Mouse (Mus musculus) hindbrain, postnatal 0 days (tissue): ENCODE measurements at regions not wholly inside any gene's neighbourhood (a gene's known extent, or its start where the extent isn't known, plus 50 kb on each side); places are given as distances from the start of the nearest gene placed in this dataset.

Source experiments
- ATAC-seq: fragments of 200-750 bp; cut with Nextera tagmentation; 2 replicates; pipeline ENCODE4 v1.8.0; 2017; ENCODE audit warnings: mild to moderate bottlenecking, moderate TSS enrichment, moderate library complexity
- DNase-seq: peaks from one replicate; pipeline ENCODE4 v3.0.0-alpha.2; 2015; ENCODE audit warnings: low spot score
- H3K27ac ChIP-seq: fragments of 300-500 bp; sonication (generic); 2 replicates; pipeline ENCODE4 v1.5.1; 2014; ENCODE audit warnings: mild to moderate bottlenecking
- H3K27me3 ChIP-seq: fragments of 300-500 bp; sonication (generic); 2 replicates; pipeline ENCODE4 v1.6.1; 2014; ENCODE audit warnings: low read length, mixed read lengths; ENCODE audit not compliant: insufficient read depth
- H3K36me3 ChIP-seq: fragments of 300-500 bp; sonication (generic); 2 replicates; pipeline ENCODE4 v1.6.1; 2014; ENCODE audit warnings: low read length, mixed read lengths; ENCODE audit not compliant: insufficient read depth
- H3K4me1 ChIP-seq: fragments of 300-500 bp; sonication (generic); 2 replicates; pipeline ENCODE4 v1.6.1; 2014; ENCODE audit warnings: antibody characterized with exemption, low read length, mixed read lengths; ENCODE audit not compliant: insufficient read depth
- H3K4me2 ChIP-seq: fragments of 300-500 bp; sonication (generic); 2 replicates; pipeline ENCODE4 v1.6.1; 2014; ENCODE audit warnings: low read depth, mild to moderate bottlenecking, low read length, moderate library complexity, mixed read lengths
- H3K4me3 ChIP-seq: fragments of 300-500 bp; sonication (generic); 2 replicates; pipeline ENCODE4 v1.5.1; 2014; ENCODE audit warnings: low read length
- H3K9ac ChIP-seq: fragments of 300-500 bp; sonication (generic); replicated peaks from 2 replicates; pipeline ENCODE4 v1.6.1; 2014; ENCODE audit warnings: mild to moderate bottlenecking, low read length, moderate library complexity, mixed read lengths
- H3K9me3 ChIP-seq: fragments of 300-500 bp; sonication (generic); 2 replicates; pipeline ENCODE4 v1.6.1; 2016; ENCODE audit warnings: low read length, mixed read lengths
- CTCF ChIP-seq: IDR thresholded peaks from 2 replicates; pipeline ENCODE4 v1.5.1; 2016; ENCODE audit warnings: antibody characterized with exemption, control low read depth, low read depth
- WGBS: fragments of 180-500 bp; shearing (Covaris S2); extraction: QIAGEN DNeasy Blood & Tissue Kit; methylation state at CpG from one replicate; pipeline ENCODE4 v1.1.7; 2014; 5-methylcytosine and 5-hydroxymethylcytosine counted together

- Histone ChIP-seq H3K9me3 (no peaks in the 10 kb centered on the region), H3K4me3 (no peak overlapping the region), H3K9ac (no peak overlapping the region), H3K4me2 (no peak overlapping the region), H3K36me3 (no peaks in the 10 kb centered on the region), H3K4me1 (no peaks in the 10 kb centered on the region), H3K27me3 (no peaks in the 10 kb centered on the region), H3K27ac (no peak overlapping the region)
- TF ChIP-seq CTCF: no peak
- ATAC-seq (no peak), DNase-seq (no peak)
- WGBS: 45% methylated on average over 3 of the region's 3 CpGs
Measured at GRCm38 (mm10) chr1:121168651-121169050, 163.7 kb downstream of the Insig2 start.

DNA sequence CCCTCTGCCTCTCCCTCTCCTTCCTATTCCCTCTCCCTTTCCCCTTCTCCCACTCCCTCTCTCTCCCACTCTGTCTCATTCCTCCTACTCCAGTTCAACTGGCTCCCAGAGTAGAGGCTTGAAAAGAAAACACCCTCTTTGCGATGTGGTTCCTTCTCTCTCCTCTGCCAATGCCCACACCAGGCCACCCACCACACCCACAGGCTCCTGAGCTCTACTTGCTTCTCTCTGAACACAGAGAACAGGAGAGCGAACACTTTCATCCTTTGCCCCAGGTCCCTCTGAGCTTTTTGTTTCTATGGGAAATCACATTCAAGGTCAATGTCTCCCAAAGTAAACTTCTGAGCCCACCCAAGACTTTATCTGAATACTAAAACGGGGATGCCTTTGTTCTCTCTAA, 155.8 kb downstream of the Insig2 start:
- no peak overlapping the region for H3K27ac ChIP-seq
- no peak for ATAC-seq
- H3K36me3 ChIP-seq: no peaks in the 10 kb centered on the region
- no peaks in the 10 kb centered on the region for H3K4me1 ChIP-seq
- WGBS: 14% methylated on average over 3 of the region's 3 CpGs
- no peak overlapping the region for H3K4me2 ChIP-seq
- no peak for DNase-seq
- peaks cover 19% of the 10 kb centered on the region; the same call in 1 of the 2 replicates for H3K27me3 ChIP-seq
- H3K9ac ChIP-seq: no peak overlapping the region
- H3K4me3 ChIP-seq: no peak overlapping the region
- no peaks in the 10 kb centered on the region for H3K9me3 ChIP-seq
- no peak for TF ChIP-seq CTCF

- Histone ChIP-seq H3K9me3 (no peaks in the 10 kb centered on the region), H3K4me3 (peak overlapping the region; percentile 20), H3K4me1 (no peaks in the 10 kb centered on the region), H3K27ac (peak overlapping the region; percentile 56; the same call in 1 of the 2 replicates), H3K4me2 (peak overlapping the region; percentile 40), H3K27me3 (peaks cover 19% of the 10 kb centered on the region; the same call in 1 of the 2 replicates), H3K36me3 (no peaks in the 10 kb centered on the region), H3K9ac (no peak overlapping the region)
- WGBS: 7% methylated on average over 22 of the region's 22 CpGs
- TF ChIP-seq CTCF: no peak
- peak; percentile 27 for DNase-seq
- ATAC-seq: peak; percentile 69
Measured at GRCm38 (mm10) chr1:121177136-121177907, 155.1 kb downstream of the Insig2 start.

DNA sequence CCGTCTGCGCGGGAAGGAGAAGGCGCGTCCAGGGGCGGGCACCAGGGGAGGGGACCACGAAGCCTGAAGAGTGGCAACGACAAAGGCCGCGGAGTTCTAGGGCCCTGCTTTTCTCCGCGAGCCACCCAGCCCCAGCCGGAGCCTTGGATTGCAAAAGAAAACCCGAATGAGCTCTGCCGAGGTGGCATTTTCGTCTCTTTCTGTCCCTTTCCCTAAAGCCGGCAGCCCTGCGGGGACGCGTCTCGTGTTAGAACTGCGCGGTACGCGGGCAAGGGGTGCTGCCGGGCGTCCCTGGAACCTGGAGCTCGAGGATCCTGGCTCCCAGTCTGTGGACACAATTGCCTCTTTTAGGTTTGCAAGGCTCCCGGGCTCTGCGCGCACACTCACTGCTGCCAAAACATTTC, 154.5 kb downstream of the Insig2 start:
- DNase-seq (peak; percentile 33), ATAC-seq (peak; percentile 41; the same call in 1 of the 2 replicates)
- peak overlapping the region; percentile 56; the same call in 1 of the 2 replicates for H3K27ac ChIP-seq
- no peak for TF ChIP-seq CTCF
- H3K9ac ChIP-seq: no peak overlapping the region
- peak overlapping the region; percentile 40 for H3K4me2 ChIP-seq
- no peaks in the 10 kb centered on the region for H3K4me1 ChIP-seq
- H3K9me3 ChIP-seq: no peaks in the 10 kb centered on the region
- peak overlapping the region; percentile 20 for H3K4me3 ChIP-seq
- 2% methylated on average over 31 of the region's 31 CpGs for WGBS
- no peaks in the 10 kb centered on the region for H3K36me3 ChIP-seq
- H3K27me3 ChIP-seq: peaks cover 19% of the 10 kb centered on the region; the same call in 1 of the 2 replicates

DNA sequence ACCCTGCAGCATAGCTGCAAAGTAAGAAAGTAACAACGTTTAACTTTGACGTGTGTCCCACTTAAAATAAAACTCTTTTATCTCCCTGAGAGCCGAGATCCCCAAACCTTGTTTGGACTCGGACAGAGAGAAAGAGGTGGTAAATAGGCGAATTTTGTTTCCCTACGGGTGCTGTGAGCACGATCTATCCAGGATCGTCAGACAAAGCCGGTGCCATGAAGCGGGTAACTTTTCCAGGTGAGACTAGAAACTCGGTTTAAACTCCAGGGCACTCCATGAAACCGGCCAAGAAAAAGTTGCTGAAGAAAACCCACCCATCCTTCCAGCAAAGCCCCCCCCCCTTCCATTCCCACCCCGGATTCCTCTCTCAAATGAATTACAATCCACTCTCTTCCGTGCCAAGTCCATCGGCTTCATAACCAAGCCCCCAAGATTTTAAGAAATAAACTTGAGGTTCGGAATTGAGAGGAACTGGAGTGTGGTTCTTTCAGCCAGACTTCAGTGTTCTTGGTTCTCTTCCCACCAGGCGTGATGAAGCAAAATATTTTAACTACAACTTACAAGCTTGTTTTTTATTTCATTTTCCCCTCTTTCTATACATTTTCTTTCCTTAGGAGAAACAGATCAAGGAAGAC, 153.7 kb downstream of the Insig2 start:
- Histone ChIP-seq H3K27me3 (peaks cover 19% of the 10 kb centered on the region; the same call in 1 of the 2 replicates), H3K4me3 (no peak overlapping the region), H3K9ac (no peak overlapping the region), H3K4me1 (no peaks in the 10 kb centered on the region), H3K4me2 (peak overlapping the region; percentile 8; the same call in 1 of the 2 replicates), H3K9me3 (no peaks in the 10 kb centered on the region), H3K27ac (no peak overlapping the region), H3K36me3 (no peaks in the 10 kb centered on the region)
- 6% methylated on average over 17 of the region's 17 CpGs for WGBS
- no peak for TF ChIP-seq CTCF
- DNase-seq (no peak), ATAC-seq (no peak)

- 13% methylated on average over 20 of the region's 20 CpGs for WGBS
- Histone ChIP-seq H3K27me3 (peaks cover 17% of the 10 kb centered on the region; the same call in 1 of the 2 replicates), H3K4me2 (peak overlapping the region; percentile 35), H3K36me3 (no peaks in the 10 kb centered on the region), H3K27ac (no peak overlapping the region), H3K9me3 (no peaks in the 10 kb centered on the region), H3K4me3 (no peak overlapping the region), H3K9ac (no peak overlapping the region), H3K4me1 (no peaks in the 10 kb centered on the region)
- TF ChIP-seq CTCF: peak; percentile 81
- DNase-seq (peak; percentile 96), ATAC-seq (peak; percentile 52; the same call in 1 of the 2 replicates)
Measured at GRCm38 (mm10) chr1:121180273-121181030, 151.9 kb downstream of the Insig2 start.
